Mouse (Mus musculus) liver, embryonic 14.5 days (tissue): ENCODE measurements around the gene Rab8b. TPM values are rescaled to one million over a fixed set of nuclear protein-coding genes. Genes with fewer than 3 reads are reported as not detected.
"Not testable (repeated sequence)": the region's sequence is repeated elsewhere in the genome, so short reads cannot be mapped to it uniquely, and the experiment has no call there.

Source experiments
- ATAC-seq: fragments of 200-750 bp; cut with Nextera tagmentation; 2 replicates; pipeline ENCODE4 v1.8.0; 2017; ENCODE audit warnings: moderate number of reproducible peaks, mild to moderate bottlenecking, moderate library complexity; ENCODE audit not compliant: insufficient read depth
- DNase-seq, 3 experiments: peaks; one replicate each; pipeline ENCODE4 v3.0.0-alpha.2; 2012 to 2013; ENCODE audit warnings: low read depth in 3 of 3, low spot score in 3 of 3
- H3K27ac ChIP-seq: fragments of 300-500 bp; sonication (generic); 2 replicates; pipeline ENCODE4 v1.5.1; 2014; ENCODE audit warnings: moderate library complexity, mild to moderate bottlenecking, control low read depth, inconsistent platforms
- H3K27me3 ChIP-seq: fragments of 300-500 bp; sonication (generic); 2 replicates; pipeline ENCODE4 v1.6.1; 2014; ENCODE audit warnings: mild to moderate bottlenecking, low read length, moderate library complexity; ENCODE audit not compliant: control insufficient read depth, insufficient read depth
- H3K36me3 ChIP-seq: fragments of 300-500 bp; sonication (generic); replicated peaks from 2 replicates; pipeline ENCODE4 v1.6.1; 2014; ENCODE audit warnings: low read depth; ENCODE audit not compliant: control insufficient read depth, insufficient read depth
- H3K4me1 ChIP-seq, 2 experiments: fragments of 200-500 bp in 1 of 2; fragments of 300-500 bp in 1 of 2; sonication (generic) in 1 of 2; replicated peaks; 2 replicates each; pipeline ENCODE4 v1.6.1; 2012 to 2014; ENCODE audit warnings: antibody characterized with exemption in 1 of 2, inconsistent platforms in 1 of 2, low read length in 1 of 2; ENCODE audit not compliant: control insufficient read depth in 2 of 2, insufficient read depth in 2 of 2
- H3K4me2 ChIP-seq: fragments of 300-500 bp; sonication (generic); 2 replicates; pipeline ENCODE4 v1.6.1; 2014; ENCODE audit warnings: low read depth, mild to moderate bottlenecking, control low read depth, moderate library complexity
- H3K4me3 ChIP-seq, 2 experiments: fragments of 200-500 bp in 1 of 2; fragments of 300-500 bp in 1 of 2; sonication (generic) in 1 of 2; 2 replicates each; pipeline ENCODE4 v1.5.1; 2012 to 2014; ENCODE audit warnings: low read depth in 2 of 2, low read length in 2 of 2, mild to moderate bottlenecking in 2 of 2, control low read depth in 1 of 2, inconsistent platforms in 1 of 2, moderate library complexity in 1 of 2; ENCODE audit not compliant: insufficient read depth in 1 of 2
- H3K9ac ChIP-seq: fragments of 300-500 bp; sonication (generic); replicated peaks from 2 replicates; pipeline ENCODE4 v1.6.1; 2014; ENCODE audit warnings: mild to moderate bottlenecking, control low read depth, moderate library complexity
- H3K9me3 ChIP-seq: fragments of 300-500 bp; sonication (generic); 2 replicates; pipeline ENCODE4 v1.6.1; 2016; ENCODE audit warnings: low read length, mixed read lengths; ENCODE audit not compliant: control insufficient read depth
- CTCF ChIP-seq: IDR thresholded peaks from 2 replicates; pipeline ENCODE4 v1.5.1; 2016; ENCODE audit warnings: antibody characterized with exemption, low read depth, control low read depth
- EP300 ChIP-seq: IDR thresholded peaks from 2 replicates; pipeline ENCODE4 v1.6.1; 2016; ENCODE audit warnings: antibody characterized with exemption, low read depth
- WGBS: fragments of 180-500 bp; shearing (Covaris S2); extraction: QIAGEN DNeasy Blood & Tissue Kit; methylation state at CpG from one replicate; pipeline ENCODE4 v1.1.7; 2014; ENCODE audit not compliant: insufficient replicate concordance; 5-methylcytosine and 5-hydroxymethylcytosine counted together
- polyA plus RNA-seq, 2 experiments: library from polyadenylated mRNA; depleted of rRNA in 1 of 2; stranded (reverse) in 1 of 2; unstranded in 1 of 2; fragments of >200 nt; fragmentation: Nextera tagmentation in 1 of 2; extraction: Ambion mirVana in 1 of 2; gene quantifications; 2 replicates each; pipeline versions ENCODE4 v1.2.1 to v1.2.3; 2012 to 2014

Gene Rab8b
- polyA plus RNA-seq, 2 experiments, result 18.3 to 20.6 TPM

DNA sequence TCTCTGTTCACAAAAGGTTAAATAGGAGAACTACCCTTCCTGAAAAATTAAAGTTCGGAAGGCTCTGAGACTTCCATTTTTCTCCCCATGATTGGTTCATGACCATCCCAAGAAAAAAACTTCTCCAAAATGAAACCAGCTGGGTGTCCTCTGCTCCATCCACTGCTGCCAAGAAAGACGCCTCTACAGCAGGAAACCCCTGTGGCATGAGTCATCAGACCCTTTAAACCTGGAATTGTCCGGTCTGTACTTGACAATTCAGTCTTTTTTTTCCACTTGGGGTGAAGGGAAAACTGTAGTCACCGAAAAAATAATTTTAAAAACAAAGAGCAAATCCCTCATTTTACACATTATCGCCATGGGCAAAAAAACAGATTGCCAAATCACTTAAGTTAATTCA, 42.9 kb downstream of the Rab8b start:
- no peak for ATAC-seq
- H3K4me3 ChIP-seq, result no peak overlapping the region
- TF ChIP-seq EP300 (no peak), CTCF (no peak)
- H3K36me3 ChIP-seq, result no peaks in the 10 kb centered on the region; the same call in 1 of the 2 replicates
- H3K9me3 ChIP-seq, result no peaks in the 10 kb centered on the region
- H3K9ac ChIP-seq, result no peak overlapping the region
- peaks cover 0 to 3% of the 10 kb centered on the region in 2 experiments; a peak in 1 of 4 replicates for H3K4me1 ChIP-seq
- no peak for DNase-seq
- WGBS, result 78% methylated on average over 5 of the region's 5 CpGs
- H3K27ac ChIP-seq, result no peak overlapping the region
- H3K4me2 ChIP-seq, result no peak overlapping the region
- H3K27me3 ChIP-seq, result no peaks in the 10 kb centered on the region

DNA sequence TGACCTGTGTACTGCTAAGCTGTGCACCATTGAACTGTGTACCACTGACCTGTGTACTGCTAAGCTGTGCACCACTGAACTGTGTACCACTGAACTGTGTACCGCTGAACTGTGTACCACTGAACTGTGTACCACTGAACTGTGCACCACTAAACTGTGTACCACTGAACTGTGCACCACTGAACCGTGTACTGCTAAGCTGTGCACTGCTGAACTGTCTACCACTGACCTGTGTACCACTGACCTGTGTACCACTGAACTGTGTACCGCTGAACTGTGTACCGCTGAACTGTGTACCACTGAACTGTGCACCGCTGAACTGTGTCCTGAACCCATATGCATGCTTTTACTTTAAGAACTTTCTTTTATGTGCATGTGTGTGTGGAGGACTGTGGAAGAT, 45.2 kb downstream of the Rab8b start:
- WGBS, result 95% methylated on average over 5 of the region's 5 CpGs
- peaks cover 0 to 3% of the 10 kb centered on the region in 2 experiments; a peak in 1 of 4 replicates for H3K4me1 ChIP-seq
- DNase-seq, result no peak
- no peaks in the 10 kb centered on the region for H3K9me3 ChIP-seq
- no peak for ATAC-seq
- H3K27me3 ChIP-seq, result no peaks in the 10 kb centered on the region
- H3K9ac ChIP-seq, result no peak overlapping the region
- H3K4me2 ChIP-seq, result no peak overlapping the region
- no peaks in the 10 kb centered on the region; the same call in 1 of the 2 replicates for H3K36me3 ChIP-seq
- no peak overlapping the region for H3K27ac ChIP-seq
- no peak overlapping the region for H3K4me3 ChIP-seq
- TF ChIP-seq EP300 (no peak), CTCF (no peak)

DNA sequence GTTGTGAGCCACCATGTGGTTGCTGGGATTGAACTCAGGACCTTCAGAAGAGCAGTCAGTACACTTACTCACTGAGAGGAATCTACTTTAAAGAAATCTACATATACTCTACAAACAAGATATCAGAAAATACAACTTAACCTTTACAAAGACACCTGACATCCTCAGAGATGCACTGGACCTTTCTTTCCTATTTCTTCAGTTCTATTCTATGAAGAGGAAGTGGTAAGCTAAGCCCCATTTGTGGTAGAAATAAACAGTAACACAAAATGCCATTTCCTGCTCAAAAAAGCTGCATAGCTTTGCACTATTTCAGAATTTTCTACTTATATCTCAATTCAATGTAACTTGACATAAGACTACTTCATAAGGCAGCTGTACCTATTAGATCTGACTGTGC, 46.0 kb downstream of the Rab8b start:
- no peaks in the 10 kb centered on the region; the same call in 1 of the 2 replicates for H3K36me3 ChIP-seq
- no peak overlapping the region for H3K4me3 ChIP-seq
- no peak overlapping the region for H3K9ac ChIP-seq
- ATAC-seq, result no peak
- no peak overlapping the region for H3K4me2 ChIP-seq
- H3K27ac ChIP-seq, result no peak overlapping the region
- no peaks in the 10 kb centered on the region for H3K27me3 ChIP-seq
- TF ChIP-seq EP300, result no peak
- TF ChIP-seq CTCF, result no peak
- no peaks in the 10 kb centered on the region for H3K9me3 ChIP-seq
- H3K4me1 ChIP-seq, result peaks cover 0 to 3% of the 10 kb centered on the region in 2 experiments; a peak in 1 of 4 replicates
- DNase-seq, result no peak

DNA sequence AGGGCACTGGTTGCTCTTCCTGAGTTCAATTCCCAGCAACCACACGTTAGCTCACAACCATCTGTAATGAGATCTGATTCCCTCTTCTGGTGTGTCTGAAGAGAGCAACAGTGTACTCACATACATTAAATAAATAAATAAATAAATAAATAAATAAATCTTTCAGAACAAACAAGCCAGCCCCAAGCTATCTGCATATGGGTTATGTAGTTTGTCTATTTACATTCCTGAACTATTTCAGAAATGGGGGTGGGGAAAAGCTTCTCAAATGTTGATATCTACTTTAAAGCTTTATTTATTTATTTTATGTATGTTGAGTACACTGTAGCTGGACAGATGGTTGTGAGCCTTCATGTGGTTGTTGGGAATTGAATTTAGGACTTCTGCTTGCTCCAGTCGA, 46.5 kb downstream of the Rab8b start:
- WGBS, result 69% methylated on average over 2 of the region's 2 CpGs
- not testable (repeated sequence) for H3K36me3 ChIP-seq, ATAC-seq, H3K27me3 ChIP-seq, H3K4me2 ChIP-seq, DNase-seq, H3K27ac ChIP-seq, H3K9me3 ChIP-seq, H3K4me3 ChIP-seq, H3K4me1 ChIP-seq, H3K9ac ChIP-seq

DNA sequence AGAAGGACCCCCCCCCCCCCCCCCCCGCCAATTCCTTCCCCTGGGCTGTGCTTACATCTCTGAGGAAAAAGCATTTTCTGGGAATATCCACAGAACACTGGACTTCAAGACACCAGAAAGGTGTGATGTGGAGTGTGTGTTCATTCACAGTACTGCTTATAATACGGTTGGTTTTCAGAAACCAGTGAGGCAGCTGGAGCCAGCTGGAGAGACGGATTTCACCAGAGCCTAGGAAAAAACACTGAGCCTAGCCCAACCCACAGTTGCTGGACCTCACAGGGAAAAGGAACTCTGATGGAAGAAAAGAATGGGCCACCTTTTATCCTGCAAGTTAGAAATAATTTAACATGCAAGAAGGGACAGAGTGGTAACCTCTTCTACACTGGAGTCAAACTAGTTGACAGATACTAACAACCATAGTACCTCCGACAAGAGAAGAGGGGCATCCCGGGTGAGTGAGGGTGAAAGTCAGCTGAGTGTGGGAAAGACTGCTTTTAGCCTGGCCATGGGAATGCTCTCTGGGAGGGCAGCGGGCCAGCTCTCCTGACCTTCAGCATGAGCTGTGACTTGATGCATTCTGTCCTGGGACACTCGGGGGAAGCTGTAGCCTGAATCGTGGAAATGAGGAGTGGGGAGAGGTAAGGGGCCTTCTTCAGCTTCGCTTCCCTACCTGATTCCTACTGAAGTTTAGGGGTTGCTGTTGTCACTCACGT, 47.3 kb downstream of the Rab8b start:
- WGBS, result 85% methylated on average over 10 of the region's 10 CpGs
- Histone ChIP-seq H3K27me3 (no peaks in the 10 kb centered on the region), H3K4me1 (peaks cover 0 to 3% of the 10 kb centered on the region in 2 experiments; a peak in 1 of 4 replicates), H3K4me2 (no peak overlapping the region), H3K4me3 (no peak overlapping the region), H3K27ac (no peak overlapping the region), H3K36me3 (no peaks in the 10 kb centered on the region), H3K9ac (no peak overlapping the region), H3K9me3 (no peaks in the 10 kb centered on the region)
- TF ChIP-seq CTCF (no peak), EP300 (no peak)
- ATAC-seq (no peak), DNase-seq (no peak)
